Mouse (Mus musculus): ENCODE data around the gene Psmb7.

Psmb7 gene

DNA sequence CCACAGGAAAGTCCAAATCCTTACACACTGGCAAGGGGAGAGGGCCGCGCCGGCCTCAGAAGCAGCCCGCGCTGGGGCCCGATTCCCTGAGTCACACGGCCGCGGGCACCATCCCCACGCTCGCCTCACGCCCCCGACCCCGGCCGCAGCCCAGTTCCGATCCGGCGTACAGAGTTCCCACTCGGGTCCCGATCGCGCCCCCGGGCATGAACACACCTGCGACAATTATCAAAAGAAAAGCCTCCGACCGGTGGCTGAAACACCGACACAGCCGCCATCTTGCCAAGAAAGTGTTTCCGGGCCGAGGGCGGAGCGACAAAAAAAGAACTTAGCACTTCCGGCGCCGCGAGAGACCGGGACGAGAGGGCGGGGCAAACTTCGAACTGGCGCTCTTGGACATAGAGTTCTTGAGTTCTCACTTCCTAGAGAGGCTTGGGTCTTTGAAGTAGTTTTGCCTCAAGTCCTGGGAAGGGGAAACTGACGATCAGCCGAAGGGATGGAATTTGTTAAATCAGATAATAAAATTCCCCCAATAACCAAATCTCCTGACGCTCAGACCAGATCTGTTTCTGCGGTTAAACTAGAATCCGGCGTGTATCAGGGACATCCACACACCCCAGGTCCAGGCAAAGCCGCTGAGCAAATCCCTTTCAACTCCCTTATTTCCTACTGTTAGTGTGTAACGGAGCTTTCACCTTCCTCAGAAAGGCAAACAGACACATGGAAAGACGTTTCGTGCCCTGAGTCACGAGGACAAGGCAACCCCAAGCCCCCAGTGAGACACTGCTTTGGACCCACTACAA is at the start of gene Psmb7:
Gene Psmb7, minus strand, starts transcription at position 463 of the 803 bp plus-strand sequence.
- peak; percentile 88 for DNase-seq

DNA sequence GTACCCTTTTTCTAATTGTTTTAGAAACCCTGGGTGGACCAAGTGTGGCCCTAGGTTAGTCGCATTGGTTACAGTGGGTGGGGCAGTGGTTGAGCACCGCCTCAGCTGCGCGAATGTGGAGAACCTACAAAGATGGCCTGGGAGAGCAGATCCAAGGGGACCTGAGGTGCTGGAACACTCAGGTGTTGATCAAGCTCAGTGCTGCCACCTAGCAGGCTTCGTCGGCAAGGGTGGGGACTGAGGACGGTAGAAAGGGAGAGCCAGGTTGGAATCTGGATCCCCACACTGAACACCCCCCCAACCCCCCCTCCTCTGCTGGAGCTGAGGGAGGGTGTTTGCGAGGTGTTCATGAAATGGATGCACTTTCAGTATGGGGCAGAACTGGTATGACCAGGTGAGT is 47.7 kb upstream of the Psmb7 start:
- DNase-seq: peak; percentile 50

DNA sequence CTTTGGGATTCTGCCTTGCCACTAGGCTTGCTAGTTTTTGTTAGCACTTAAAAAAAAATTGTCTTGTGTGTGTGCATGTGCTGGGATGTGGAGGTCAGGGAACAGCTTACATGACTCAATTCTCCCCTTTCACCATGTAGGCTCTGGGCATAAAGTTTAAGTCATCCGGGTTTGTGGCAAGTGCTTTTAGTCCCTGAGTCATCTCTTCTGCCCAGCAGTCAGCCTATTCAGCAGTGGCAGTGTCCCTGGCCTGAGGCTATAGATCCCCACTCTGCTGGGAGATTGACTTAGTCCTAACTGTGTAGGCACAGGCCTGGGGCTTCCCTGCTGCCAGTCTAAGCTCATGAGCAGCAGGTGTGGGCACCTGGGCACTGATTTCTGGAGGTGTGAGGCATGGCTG is 46.0 kb upstream of the Psmb7 start:
- no peak for DNase-seq

DNA sequence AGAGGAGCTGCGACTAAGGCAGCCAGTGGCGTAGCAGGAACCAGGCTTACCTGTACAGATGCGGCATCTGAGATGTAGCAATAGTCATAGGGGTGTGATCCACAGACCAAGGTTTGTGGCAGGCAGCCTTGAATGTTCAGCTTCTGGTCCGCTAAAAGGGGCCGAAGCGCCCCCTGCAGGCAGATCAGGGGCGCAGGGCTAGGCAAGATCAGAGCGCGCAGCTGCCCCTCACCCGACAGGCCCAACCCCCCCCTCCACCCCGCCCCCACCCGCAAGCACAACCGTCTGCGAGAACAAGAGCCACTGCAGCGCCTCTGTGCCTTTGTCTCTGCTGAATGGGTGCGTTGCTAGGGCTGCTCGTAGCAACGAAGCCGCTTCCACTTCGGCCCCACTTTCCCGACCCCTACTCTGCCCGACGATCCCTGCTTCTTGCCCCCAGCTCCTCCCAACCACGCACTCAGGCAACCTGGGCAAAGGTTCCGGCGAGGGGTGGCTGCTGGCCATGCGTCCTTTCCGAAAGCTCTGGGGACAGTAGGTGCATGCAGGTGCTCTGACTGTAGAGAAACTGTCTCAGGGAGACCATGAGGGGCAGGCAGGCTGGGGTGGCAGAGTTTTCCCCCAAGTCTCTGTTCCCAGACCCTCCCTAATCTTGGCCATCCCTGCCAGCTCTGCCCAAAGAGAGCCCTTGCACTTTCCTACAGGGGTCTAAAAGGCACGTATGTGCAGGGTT is 45.1 kb upstream of the Psmb7 start:
- DNase-seq: peak; percentile 64

DNA sequence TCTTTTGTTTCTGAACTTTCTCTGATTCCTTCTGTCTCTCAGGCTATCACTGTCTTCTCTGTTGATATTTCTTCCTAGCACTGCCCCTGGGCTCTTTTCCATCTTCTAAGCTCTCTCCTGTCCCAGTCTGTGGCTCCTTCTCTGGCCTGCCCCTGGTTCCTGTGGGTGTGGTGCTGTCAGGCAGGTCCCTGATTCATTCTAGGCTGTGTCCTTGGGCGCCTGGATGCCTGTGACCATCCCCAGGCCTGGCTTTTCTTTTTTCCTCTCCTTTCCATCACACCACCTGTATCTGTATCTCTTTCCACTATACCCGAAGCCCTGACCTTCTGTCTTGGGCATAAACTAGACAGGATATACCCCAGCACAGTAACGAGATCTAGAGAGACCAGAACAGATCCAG is 41.9 kb upstream of the Psmb7 start:
- no peak for DNase-seq

DNA sequence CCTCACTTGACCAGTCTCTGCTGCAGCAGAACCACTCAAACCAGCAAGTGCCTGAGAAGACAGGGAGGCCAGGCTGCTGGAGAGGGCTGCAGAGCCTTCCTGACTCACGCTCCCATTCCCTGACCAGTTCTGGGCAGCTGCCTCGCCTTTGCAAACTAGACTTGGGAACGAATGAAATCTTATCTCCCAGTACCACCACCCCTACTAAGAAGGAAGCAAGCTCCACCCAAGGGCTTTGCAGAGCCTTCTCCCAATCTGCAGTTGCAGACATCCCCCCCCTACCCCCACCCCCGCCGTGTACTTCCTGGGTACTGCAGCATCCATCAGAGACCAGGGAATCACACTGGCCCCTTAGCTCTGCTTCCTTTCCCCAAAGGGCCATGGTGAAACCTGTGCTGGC is 39.2 kb upstream of the Psmb7 start:
- DNase-seq: no peak

DNA sequence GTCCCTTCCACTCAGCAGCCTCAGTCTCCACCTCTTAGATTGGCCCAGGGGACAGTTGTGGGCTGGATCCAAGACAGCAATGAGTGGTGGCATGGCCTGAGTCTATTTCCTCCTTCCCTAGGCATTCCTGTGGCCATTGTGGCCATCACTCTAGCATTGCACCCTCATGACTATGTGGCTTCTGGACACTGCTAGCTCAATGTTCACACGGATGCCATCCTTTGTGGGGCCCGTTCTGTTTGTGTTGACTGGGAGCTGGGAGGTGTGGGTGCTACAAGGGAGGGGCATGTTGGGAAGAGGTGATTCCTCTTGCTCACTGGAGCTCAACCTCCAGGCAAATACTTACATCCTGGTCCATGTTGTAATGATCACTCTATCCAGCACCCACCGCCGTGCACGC is 38.3 kb upstream of the Psmb7 start:
- DNase-seq: no peak

DNA sequence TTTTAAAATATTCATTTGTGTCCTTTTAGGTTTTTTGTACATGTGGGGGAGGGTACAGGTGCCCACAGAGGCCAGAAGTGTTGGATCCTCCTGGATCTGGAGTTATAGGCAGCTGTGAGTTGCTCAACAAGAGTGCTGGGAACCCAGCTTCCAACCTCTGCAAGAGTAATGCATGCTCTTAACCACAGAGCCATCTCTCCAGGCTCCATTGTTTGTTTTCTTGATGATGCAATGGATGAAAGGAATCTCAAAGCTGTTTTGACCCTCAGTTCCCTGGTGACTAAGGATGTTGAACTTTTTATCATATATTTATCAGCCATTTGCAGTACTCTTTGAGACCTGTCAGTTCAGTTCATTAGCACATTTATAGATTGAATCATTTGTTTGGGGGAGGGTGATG is 35.1 kb upstream of the Psmb7 start:
- DNase-seq: no peak

DNA sequence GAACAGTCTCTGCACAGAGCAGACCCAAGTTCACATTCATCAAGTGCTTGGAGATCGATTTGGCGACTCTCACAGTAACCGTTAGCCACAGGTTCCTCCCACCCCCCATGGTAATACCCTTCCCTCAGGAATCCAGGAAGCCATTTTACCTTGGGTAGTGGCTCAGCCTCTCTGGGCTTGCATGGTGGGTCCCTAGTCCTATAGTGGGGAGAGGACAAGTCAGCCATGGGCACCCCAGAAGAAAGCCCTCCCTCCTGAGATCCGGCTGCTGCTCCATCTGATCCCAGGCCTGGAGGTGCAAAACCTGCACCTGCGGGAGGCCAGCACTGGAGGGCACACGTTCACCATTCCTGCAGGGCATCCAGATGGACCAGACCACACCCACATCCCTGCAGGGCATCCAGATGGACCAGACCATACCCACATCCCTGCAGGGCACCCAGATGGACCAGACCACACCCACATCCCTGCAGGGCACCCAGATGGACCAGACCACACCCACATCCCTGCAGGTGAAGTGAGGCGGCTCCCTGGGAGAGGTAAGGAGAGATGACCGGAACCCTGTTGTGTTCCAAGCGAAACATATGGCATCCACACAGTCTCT is 31.6 kb upstream of the Psmb7 start:
- no peak for DNase-seq

DNA sequence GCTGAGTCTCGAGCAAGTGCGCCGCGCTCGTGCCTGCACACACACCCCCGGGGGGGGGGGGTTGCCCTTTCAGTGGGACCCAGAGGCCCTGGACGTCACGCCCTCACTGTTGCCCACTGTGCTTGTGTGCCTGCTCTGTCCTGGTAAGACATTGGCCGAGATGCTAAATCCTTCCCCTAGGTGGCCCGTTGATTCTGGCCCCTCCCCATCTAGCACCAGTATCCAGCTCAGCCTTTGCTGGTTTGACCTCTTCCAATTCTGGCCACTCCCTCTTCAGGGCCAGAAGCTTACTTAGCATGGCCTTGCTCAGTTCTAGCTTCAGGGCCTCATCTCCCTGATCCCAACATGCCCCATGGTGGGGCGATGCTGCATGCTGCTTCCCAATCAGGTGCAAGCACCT is 28.6 kb upstream of the Psmb7 start:
- DNase-seq: no peak

DNA sequence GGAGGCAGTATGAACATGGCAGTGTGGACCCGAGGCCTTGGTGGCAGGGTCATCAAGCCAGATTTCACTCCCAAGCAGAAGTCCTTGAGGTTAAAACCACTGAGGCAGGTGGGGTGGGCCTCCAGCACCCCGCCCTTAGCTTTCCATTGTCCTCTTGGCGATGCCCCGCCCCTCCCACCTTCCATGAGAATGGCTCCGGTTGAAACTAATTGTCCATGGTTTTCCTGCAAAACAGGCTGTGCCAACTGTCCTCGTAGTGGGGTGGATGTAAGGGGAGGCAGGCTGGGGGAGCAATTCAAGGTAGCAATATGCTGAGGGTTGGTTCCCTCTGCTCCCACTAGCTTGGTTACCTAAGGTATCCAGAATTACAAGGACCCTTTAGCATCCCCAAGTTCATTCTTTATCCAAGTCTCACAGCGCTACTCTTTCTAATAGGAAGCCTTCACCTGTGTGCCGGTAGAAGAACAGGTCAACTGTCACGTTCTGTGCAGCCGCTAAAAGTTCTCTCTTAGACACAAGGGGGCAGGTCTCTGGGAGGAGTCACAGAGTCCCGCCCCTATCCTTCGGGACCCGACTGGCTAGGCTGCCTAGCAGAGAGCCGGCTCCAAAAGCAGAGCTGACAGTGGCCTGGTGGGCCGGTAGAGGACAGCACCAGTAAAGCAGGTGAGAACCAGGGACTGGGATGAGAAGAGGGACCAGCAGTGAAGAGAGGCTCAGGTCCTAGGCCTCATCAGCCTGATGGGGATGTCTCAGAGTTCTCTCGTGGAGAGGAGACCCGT is 25.1 kb upstream of the Psmb7 start:
- DNase-seq: no peak

DNA sequence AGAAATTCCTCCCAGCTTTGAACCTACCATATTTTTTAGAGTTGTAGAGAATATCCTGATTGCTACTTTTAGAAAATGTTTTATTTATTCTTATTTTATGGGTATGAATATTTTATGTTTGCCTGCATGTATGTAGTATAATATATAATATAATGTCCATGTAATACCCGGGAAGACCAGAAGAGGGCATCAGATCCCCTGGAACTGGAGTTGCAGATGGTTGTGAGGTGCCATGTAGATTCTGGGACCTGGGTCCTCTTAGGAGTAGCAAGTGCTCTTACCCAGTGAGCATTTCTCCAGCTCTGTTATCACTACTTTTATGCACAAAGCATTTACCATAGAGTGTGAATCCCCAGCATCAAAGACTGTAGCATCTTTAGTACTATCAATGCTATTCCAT is 17.5 kb upstream of the Psmb7 start:
- DNase-seq: no peak

DNA sequence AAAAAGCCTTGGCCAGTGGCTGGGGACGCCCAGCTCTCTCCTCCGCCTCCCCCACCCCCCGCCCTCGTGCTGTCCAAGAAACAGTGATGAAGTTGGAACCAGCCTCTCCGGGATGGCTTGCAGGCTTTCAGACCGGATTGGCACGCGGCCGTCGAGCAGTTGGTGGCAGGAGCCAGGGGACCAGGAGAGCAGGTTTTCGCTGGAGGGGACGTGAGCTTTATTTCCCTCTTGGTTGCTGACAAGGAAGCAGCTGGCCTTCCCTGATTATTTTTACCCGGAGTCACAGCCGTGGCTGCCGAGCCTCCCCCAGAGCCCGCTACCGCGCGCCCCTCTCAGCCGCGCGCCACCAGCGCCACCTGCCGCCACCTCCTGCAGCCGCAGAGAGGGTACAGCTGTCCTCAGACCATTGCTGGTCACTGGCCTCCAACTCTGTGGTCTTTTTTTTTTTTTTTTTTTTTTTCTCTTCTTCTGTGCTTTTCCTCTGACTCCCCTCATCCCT is 14.5 kb upstream of the Psmb7 start:
- DNase-seq: peak; percentile 79

DNA sequence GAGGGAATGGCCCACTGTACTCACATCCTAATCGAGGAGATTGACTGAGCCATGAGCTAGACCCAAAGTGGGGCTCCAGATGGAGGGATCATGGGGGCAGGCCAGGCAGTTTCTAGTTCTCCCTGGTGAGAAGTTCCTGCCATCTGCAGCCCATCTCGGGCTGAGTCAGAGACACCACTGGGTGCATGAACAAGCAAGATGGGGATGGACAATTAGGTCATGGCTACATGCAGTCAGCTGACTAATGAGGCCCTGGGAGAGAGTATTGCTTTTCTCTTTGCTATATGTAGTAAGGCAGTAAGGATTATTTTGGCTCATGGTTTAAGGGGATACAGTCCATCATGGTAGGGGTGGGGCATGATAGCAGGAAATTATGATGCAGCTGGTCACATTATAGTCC is 9.8 kb upstream of the Psmb7 start:
- no peak for DNase-seq

DNA sequence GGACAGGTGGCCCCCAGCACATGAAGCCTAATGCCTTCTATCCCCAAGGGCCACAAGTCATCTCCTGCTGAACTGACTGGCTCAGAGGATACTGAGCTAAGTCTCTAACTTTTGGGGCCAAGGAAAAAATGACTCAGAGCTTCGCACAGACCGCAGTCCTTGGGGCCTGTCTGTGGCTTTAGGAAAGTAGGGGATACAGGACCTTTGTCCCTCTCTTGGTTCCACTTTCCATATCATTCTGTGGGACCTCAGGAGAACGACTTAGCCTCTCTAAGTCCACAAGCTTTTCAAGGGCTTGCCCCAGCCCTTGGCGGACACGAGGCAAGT is 9.4 kb upstream of the Psmb7 start:
- DNase-seq: no peak

DNA sequence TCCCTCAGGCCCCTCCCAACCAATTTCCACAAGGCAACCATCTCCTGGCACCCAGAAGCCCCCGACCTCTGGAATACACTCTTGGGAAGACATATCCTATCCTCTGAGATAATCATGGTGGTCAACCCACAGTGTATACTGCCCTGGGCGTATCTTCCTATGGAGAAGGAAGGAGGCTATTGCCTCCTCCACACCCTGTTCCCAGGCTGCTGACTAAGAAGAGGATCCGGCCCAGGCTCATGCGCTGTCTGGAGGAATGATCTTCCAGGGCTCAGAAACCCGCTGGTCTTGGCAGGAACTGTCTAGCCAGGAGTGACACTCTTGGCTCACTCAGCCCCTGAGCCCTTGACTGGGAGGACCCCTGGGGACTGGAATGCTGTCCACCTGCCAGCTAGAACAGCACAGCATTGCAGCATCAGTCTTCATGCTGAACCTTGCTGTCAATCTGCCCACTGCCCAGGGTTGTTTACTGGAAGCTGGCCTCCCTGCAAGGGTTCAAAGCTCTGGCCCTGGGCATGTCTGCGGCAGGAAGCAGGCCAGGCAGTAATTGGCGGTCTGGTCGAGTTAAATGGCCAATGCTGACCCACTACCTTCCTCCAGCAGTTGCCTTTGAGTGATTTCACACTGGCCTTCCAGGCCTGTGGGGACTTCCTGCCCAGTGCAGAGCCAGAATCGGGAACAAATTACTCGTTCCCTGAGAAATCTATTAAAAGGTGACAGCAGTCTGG is 8.8 kb upstream of the Psmb7 start:
- DNase-seq: no peak

DNA sequence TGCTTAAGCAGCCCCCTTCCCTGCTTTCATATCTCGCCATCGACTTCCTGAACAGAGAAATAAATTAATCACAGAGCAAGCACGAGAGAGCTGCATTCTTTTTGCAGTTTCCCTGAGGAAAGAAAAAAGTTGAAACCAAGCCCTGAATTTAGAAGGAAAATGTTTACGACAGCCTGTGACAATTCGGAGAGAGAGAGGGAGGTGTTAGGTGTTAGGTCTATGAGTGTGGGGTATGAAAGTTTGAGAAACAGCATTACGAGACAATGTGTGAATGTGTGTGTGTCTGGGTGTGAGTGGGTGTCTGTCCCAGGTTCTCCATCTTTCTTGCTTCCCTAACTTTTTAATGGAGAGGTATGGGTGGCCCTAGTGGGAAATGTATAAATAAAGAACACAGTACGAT is 8.2 kb upstream of the Psmb7 start:
- no peak for DNase-seq

DNA sequence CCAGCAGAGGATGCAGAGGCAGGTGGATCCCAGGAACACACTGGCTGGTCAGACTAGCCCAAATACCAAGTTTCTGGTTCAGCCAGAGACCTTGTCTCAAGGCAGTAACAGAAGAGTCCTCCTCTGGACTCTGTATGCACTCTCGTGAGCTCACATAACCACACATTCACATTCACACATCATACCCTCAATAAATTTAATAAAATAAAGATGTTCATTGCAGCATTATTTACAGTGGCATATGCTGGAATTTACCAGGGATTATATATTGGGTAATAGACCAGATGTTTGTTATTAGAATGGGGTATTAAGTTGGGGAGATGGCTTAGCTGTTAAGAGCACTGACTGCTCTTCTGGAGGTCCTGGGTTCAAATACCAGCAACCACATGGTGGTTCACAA is 6.5 kb upstream of the Psmb7 start:
- DNase-seq: no peak

DNA sequence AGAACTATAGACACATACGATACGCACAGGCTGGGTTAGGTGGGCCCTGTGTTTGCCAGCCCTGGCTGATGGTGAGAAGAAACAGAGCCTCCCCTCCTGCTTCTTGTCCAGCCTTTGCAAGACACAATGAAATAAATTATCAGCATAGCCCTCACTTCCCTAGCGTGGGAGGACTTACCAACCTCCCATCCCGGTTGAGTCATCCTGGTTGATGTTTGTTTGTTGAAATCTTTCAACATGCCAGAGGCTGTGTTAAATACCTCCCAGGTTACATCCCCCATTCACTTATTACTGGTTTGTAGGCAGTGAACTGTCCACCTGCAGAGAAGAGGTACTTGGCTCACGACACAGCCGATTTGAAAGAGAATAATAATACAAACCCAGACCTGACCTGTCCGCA is 3.8 kb upstream of the Psmb7 start:
- DNase-seq: no peak

DNA sequence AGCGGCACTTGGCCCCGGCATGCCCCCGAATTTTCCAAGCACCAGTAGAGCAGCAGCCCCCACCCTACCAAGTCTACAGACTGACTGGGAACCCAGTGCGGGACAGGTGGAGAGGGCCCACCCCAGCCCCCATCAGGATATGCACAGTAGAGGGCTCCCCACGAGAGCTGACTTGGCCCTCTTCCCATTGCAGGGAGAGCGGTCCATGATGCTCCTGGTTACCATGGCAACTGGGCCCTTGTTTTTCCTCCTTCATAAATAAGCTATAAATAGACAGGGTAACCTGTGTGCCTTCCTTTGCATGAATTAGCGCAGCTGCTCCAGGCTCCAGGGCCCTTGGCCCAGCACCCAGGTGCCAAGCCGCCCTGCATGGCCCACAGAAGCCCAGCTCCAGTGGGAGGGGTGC is 3.3 kb upstream of the Psmb7 start:
- DNase-seq: peak; percentile 58

DNA sequence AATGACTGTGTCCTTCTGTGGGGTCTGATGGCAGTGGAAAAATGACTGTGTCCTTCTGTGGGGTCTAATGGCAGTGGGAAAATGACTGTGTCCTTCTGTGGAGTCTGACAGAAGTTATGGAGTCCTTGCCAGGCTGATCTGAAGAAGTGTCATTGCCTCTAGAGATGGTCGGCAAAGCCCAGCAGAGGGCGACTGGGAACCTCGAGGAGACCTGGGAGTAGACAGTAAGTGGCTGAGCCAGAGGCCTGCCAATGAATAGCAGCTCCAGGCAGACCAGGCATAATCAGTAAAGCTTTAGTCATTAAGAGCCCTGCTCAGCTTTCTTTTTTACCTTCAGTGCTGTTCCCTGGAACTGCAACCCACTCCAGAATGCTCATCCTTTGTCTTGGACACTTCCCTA is 2.0 kb upstream of the Psmb7 start:
- peak; percentile 79 for DNase-seq

DNA sequence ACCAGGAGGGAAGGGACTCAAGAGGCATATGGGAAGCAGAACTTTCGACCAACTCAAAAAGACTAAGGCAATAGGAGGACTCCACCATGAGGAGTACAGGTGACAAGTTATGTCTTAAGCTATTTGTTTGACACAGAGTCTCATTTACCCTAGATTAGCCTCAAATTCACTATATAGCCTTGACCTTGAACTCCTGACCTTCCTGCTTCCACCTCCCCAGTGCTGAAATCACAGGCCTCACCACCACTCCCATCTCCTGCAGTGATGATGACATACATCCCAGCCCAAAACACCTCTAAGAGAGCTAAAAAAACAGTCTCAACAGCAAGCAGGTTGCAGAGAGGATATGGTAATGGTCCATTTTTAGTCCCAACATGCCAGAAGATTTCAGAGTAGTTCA is 2.1 kb downstream of the Psmb7 start:
- DNase-seq: no peak

Measured in right cerebral cortex, postnatal 14 days (tissue).